Mouse (Mus musculus): ENCODE measurements at regions not wholly inside any gene's neighbourhood (a gene's known extent, or its start where the extent isn't known, plus 50 kb on each side); places are given as distances from the start of the nearest gene placed in this dataset.
A peak's percentile ranks its signal among the peaks of the same experiment; 100 is the strongest.

DNA sequence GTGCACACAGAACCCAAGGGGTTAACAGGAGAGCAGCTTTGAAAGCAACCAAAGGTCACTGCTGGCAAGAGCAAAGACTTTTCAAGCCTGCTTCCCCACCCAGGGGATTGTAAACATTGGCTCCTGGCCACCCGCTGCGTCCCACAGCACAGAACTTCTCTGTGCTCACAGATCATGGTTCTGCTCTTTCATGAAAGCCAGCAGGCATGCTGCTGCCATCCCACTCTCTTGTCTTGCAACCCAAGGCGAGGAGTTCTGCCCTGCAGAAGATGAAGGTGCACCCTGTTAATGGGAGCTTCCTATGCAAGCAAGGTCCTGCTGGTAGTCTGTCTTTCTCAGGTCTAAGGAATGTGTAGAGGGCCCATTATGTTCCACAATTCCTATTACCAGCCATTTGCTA, 95.8 kb downstream of the AU018091 start:
- peak; percentile 4 for DNase-seq

Data from lung, postnatal 10 days (tissue).